Mouse (Mus musculus): ENCODE results near the gene Lrmda. TPM values are rescaled to one million over a fixed set of nuclear protein-coding genes. Genes with fewer than 3 reads are reported as not detected.

Lrmda gene
- polyA plus RNA-seq, 1 experiment from 2014 or later = 0.23 TPM

DNA sequence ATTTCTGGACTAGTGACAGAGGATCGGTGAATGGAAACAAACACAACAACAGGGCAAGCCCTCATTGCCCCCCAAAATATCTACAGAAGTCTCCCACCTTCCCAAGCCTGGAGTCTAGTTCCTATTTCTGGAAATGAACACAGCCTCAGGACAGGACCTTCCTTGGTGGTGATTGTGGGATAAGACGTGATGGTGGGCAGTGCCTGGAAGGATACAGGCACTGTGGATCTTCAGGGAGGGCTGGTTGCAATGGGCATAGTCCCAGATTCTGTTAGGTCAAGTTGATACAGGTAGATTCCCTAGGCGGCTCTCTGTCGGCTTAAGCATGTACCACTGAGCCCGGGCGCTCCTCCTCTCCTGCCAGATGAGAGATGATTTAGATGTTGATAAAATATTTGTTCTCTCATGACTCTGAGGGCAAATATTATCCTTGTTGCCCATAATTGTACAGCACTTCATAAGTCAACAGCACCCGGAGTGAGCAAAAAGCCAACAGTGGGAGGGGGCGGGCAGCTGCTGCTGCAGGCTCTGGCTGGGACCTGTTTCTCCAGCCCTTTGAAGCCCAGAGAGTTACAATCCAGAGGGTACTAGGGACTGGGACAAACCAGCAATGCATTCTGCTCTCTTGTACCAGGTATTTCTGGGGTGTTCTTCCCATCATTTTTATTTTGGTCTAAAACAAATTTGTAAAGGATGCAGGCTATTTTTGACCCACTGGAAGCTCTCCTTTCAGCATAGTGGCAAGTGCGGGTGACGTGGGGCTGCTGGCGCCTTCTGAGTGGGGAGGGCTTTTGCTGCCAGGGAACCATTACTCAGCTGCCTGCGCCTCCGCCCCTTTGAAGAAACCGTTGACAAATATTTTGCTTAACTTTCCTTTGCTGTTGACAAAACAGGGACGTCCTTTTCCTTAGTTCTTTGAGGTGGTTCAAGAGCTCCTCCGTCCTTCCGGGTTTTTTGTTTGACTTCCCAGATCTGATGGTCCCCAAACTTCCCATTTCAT lies 630.8 kb downstream of the Lrmda start:
- 52% methylated on average over 17 of the region's 17 CpGs for WGBS (ENCODE audit: insufficient replicate concordance)
- ATAC-seq = no peak
- Histone ChIP-seq H3K36me3 (no peaks in the 10 kb centered on the region), H3K4me1 (no peaks in the 10 kb centered on the region), H3K4me3 (no peak overlapping the region), H3K9me3 (replicated peaks) (no peaks in the 10 kb centered on the region), H3K27me3 (replicated peaks) (no peaks in the 10 kb centered on the region), H3K4me2 (no peak overlapping the region), H3K9ac (no peak overlapping the region), H3K27ac (no peak overlapping the region)

- 49% methylated on average over 14 of the region's 14 CpGs for WGBS (ENCODE audit: insufficient replicate concordance)
- ATAC-seq = no peak
- H3K9me3 ChIP-seq (replicated peaks) = no peaks in the 10 kb centered on the region
- no peaks in the 10 kb centered on the region for H3K4me1 ChIP-seq
- H3K36me3 ChIP-seq = no peaks in the 10 kb centered on the region
- no peaks in the 10 kb centered on the region for H3K27me3 ChIP-seq (replicated peaks)
- no peak overlapping the region for H3K27ac ChIP-seq
- no peak overlapping the region for H3K4me2 ChIP-seq
- H3K9ac ChIP-seq = no peak overlapping the region
- H3K4me3 ChIP-seq = no peak overlapping the region
Measured at GRCm38 (mm10) chr14:22651131-22651952, 631.8 kb downstream of the Lrmda start.

DNA sequence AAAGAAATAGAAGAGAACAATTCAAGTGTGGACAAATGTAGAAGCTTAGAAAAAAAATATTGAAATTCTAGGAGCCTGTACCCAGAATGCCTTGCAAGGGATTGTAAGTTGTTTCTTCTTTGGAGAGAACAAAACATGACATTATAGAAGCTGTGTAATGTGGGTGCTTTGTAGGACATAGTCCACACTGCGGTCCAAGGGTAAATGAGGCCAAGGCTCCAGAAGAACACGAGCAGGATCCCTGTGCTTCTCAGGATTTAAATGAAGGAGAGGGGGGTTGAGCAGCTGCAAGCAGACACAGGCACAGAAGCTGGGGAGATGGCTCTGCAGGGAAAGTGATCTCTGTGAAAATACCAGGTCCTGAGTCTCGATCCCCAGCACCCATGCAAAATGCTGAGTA lies 643.0 kb downstream of the Lrmda start:
- Histone ChIP-seq H3K4me3 (no peak overlapping the region), H3K9me3 (replicated peaks) (no peaks in the 10 kb centered on the region), H3K9ac (no peak overlapping the region), H3K27me3 (replicated peaks) (no peaks in the 10 kb centered on the region), H3K27ac (no peak overlapping the region), H3K4me2 (no peak overlapping the region), H3K36me3 (no peaks in the 10 kb centered on the region), H3K4me1 (no peaks in the 10 kb centered on the region)
- no peak for ATAC-seq
- 65% methylated on average over 3 of the region's 3 CpGs for WGBS (ENCODE audit: insufficient replicate concordance)

DNA sequence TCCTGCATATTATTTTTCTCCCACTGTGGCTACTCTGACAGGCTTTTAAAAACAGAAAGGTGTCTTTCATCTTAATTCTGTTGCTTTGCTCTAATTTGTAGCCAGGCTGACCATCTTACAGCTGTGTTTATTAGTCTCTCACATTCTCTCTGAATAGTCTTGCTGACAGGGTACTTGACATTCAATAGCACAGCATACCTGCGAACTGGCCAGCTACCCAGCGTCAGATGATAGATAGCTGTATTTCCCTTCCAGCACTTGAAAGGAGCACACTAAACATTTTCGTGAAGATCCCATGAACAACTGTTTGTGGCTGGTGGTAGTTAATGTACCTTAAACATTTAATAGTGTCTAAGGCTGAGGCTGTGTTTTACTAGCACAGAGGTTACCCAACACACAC lies 646.9 kb downstream of the Lrmda start:
- no peak for ATAC-seq
- 60% methylated on average over 3 of the region's 3 CpGs for WGBS (ENCODE audit: insufficient replicate concordance)

GRCm38 (mm10) chr14:22668302-22668701 lies 648.8 kb downstream of the Lrmda start:
- Histone ChIP-seq H3K4me1 (no peaks in the 10 kb centered on the region), H3K4me2 (no peak overlapping the region), H3K27me3 (replicated peaks) (no peaks in the 10 kb centered on the region), H3K27ac (no peak overlapping the region), H3K36me3 (no peaks in the 10 kb centered on the region), H3K4me3 (no peak overlapping the region), H3K9ac (no peak overlapping the region), H3K9me3 (replicated peaks) (no peaks in the 10 kb centered on the region)
- no peak for ATAC-seq
- WGBS (ENCODE audit: insufficient replicate concordance) = 54% methylated on average over 8 of the region's 8 CpGs

More for the DNA sequence above, 646.9 kb downstream of the Lrmda start:
- Histone ChIP-seq H3K4me2 (no peak overlapping the region), H3K4me1 (no peaks in the 10 kb centered on the region), H3K9ac (no peak overlapping the region), H3K36me3 (no peaks in the 10 kb centered on the region), H3K27ac (no peak overlapping the region), H3K4me3 (no peak overlapping the region), H3K27me3 (replicated peaks) (no peaks in the 10 kb centered on the region), H3K9me3 (replicated peaks) (no peaks in the 10 kb centered on the region)

DNA sequence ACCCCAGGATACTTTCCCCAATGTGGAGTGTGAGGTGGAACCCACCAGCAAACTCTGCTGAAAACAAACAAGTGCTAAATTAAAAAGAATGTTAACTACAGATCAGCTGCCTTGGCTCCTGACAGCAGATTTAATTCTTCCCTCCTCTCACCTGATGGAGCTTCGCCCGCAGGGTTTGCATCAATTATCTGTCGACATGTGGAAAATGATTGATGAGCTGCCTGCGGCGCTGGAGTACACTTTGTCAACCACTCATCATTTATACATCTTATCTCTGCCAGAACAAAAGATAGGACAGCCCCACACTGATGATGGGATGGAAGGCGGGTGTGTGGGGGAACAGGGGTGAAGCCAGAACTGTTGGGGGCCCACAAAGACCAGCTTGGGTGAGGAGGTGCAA lies 649.2 kb downstream of the Lrmda start:
- no peaks in the 10 kb centered on the region for H3K27me3 ChIP-seq (replicated peaks)
- H3K9ac ChIP-seq = no peak overlapping the region
- 54% methylated on average over 6 of the region's 6 CpGs for WGBS (ENCODE audit: insufficient replicate concordance)
- H3K27ac ChIP-seq = no peak overlapping the region
- no peak overlapping the region for H3K4me3 ChIP-seq
- ATAC-seq = no peak
- H3K9me3 ChIP-seq (replicated peaks) = no peaks in the 10 kb centered on the region
- H3K4me2 ChIP-seq = no peak overlapping the region
- H3K4me1 ChIP-seq = no peaks in the 10 kb centered on the region
- H3K36me3 ChIP-seq = no peaks in the 10 kb centered on the region

GRCm38 (mm10) chr14:22673581-22673980 lies 654.1 kb downstream of the Lrmda start:
- H3K27me3 ChIP-seq (replicated peaks) = no peaks in the 10 kb centered on the region
- no peak for ATAC-seq
- no peaks in the 10 kb centered on the region for H3K4me1 ChIP-seq
- H3K4me3 ChIP-seq = no peak overlapping the region
- H3K9ac ChIP-seq = no peak overlapping the region
- no peaks in the 10 kb centered on the region for H3K36me3 ChIP-seq
- WGBS (ENCODE audit: insufficient replicate concordance) = 54% methylated on average over 5 of the region's 5 CpGs
- H3K27ac ChIP-seq = no peak overlapping the region
- no peak overlapping the region for H3K4me2 ChIP-seq
- H3K9me3 ChIP-seq (replicated peaks) = no peaks in the 10 kb centered on the region

DNA sequence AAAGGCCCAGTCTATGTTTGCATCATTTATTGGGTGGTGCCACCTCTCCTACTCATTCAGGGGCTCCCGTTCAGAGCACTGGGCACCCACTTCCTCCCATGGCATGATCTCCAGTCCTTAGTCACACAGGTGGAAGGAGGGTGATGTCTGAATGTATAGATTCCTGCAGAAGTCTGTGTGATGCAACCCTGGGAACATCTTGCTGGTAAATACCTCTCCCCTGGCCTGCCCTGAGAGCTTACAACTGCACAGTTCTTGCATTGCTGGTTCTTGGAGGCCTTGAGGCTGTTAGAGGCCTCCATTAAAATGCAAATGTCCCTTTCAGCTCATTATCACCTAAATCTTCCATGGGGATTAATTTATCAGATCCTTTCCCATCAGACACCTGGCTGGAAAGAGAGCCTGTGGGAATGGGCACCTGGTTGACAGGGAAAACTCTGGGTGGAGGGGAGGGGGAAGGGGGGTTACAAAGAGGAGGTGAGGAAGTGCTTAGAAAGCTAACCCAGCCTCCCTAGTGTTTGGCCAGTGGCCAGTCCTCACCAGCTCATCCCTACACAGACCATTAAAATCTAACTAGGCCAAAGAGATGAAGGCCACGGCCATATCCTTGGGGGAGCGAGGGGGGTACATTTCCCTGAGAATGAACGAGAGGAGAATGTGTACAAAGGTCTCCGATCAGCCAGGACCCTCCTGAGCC lies 659.6 kb downstream of the Lrmda start:
- no peaks in the 10 kb centered on the region for H3K27me3 ChIP-seq (replicated peaks)
- no peak overlapping the region for H3K4me3 ChIP-seq
- WGBS (ENCODE audit: insufficient replicate concordance) = 66% methylated on average over 5 of the region's 5 CpGs
- H3K4me2 ChIP-seq = no peak overlapping the region
- ATAC-seq = no peak
- no peaks in the 10 kb centered on the region for H3K9me3 ChIP-seq (replicated peaks)
- H3K36me3 ChIP-seq = no peaks in the 10 kb centered on the region
- no peak overlapping the region for H3K27ac ChIP-seq
- H3K4me1 ChIP-seq = no peaks in the 10 kb centered on the region
- no peak overlapping the region for H3K9ac ChIP-seq

GRCm38 (mm10) chr14:22679705-22680643 lies 660.5 kb downstream of the Lrmda start:
- no peaks in the 10 kb centered on the region for H3K27me3 ChIP-seq (replicated peaks)
- H3K9me3 ChIP-seq (replicated peaks) = no peaks in the 10 kb centered on the region
- H3K36me3 ChIP-seq = no peaks in the 10 kb centered on the region
- H3K9ac ChIP-seq = no peak overlapping the region
- H3K4me2 ChIP-seq = no peak overlapping the region
- H3K4me1 ChIP-seq = no peaks in the 10 kb centered on the region
- no peak overlapping the region for H3K27ac ChIP-seq
- WGBS (ENCODE audit: insufficient replicate concordance) = 71% methylated on average over 9 of the region's 9 CpGs
- H3K4me3 ChIP-seq = no peak overlapping the region
- no peak for ATAC-seq

DNA sequence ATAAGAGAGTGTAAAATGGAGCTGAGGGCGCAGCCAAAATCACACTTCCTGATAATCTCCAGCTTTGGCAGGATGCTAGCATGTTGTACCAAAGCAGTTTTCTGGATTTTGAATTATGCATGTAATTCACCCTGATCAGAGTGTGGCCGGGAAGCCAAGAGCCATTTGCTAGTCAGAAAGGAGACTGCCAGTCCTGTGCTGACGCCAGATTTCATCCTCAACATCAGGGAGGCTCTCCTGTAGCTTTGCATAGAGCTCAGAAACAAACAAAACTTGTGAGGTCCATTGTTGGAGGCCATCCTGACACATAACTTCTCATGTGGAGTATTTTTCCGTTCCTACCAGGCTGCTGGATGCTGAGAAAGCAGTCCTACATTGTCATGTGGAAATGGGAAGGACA lies 667.4 kb downstream of the Lrmda start:
- H3K4me3 ChIP-seq = no peak overlapping the region
- no peaks in the 10 kb centered on the region for H3K4me1 ChIP-seq
- no peak overlapping the region for H3K4me2 ChIP-seq
- H3K36me3 ChIP-seq = no peaks in the 10 kb centered on the region
- no peak overlapping the region for H3K9ac ChIP-seq
- H3K27me3 ChIP-seq (replicated peaks) = no peaks in the 10 kb centered on the region
- no peaks in the 10 kb centered on the region for H3K9me3 ChIP-seq (replicated peaks)
- no peak overlapping the region for H3K27ac ChIP-seq
- ATAC-seq = no peak
- WGBS (ENCODE audit: insufficient replicate concordance) = 52% methylated on average over 4 of the region's 4 CpGs

- WGBS (ENCODE audit: insufficient replicate concordance) = 76% methylated on average over 2 of the region's 2 CpGs
Measured at GRCm38 (mm10) chr14:22688399-22688798, 668.9 kb downstream of the Lrmda start.

More at GRCm38 (mm10) chr14:22688399-22688798, 668.9 kb downstream of the Lrmda start:
- Histone ChIP-seq H3K27ac (no peak overlapping the region), H3K9me3 (replicated peaks) (no peaks in the 10 kb centered on the region), H3K36me3 (no peaks in the 10 kb centered on the region), H3K4me3 (no peak overlapping the region), H3K9ac (no peak overlapping the region), H3K27me3 (replicated peaks) (no peaks in the 10 kb centered on the region), H3K4me1 (no peaks in the 10 kb centered on the region), H3K4me2 (no peak overlapping the region)
- no peak for ATAC-seq
